Mouse (Mus musculus) thymus, postnatal 14 days (tissue): ENCODE results near the gene Kmt2a.

ENCODE experiments used
- DNase-seq: peaks from one replicate; pipeline ENCODE4 v3.0.0; 2021

Kmt2a gene

DNA sequence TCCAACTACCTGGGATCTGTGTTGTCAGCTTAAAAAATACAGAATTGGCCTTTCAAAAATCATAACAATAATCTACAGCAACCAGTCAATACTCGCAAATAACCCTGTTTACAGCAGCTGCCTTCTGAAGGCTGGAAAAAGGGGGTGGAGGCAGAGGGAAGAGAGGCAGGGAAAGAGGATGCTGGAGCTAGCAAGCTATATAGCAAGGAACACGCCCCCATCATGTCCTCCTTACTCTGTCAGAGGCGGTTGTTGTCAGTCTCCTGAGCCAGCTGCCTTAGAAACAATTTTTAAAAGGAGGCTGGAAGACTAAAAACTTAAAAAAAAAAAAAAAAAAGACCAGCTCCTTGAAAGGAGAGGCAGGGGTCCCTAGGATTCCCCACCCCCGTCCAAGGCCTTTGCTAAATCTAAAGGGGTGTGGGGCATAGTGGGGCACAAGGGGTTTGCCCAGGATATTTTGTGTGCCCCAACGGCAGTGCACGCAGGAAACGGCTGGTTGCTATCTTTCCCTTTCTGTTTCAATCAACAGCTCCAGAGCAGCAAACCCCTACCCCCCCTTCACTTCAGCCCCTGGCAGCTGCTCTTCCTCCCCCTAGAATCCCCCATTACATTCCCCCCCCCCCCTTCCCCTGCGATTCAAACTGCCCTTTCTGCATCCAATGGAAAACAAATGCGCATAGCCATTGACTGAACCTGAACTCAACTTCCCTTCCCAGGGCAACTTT is 2.2 kb downstream of the Kmt2a start:
- DNase-seq = peak; percentile 65

DNA sequence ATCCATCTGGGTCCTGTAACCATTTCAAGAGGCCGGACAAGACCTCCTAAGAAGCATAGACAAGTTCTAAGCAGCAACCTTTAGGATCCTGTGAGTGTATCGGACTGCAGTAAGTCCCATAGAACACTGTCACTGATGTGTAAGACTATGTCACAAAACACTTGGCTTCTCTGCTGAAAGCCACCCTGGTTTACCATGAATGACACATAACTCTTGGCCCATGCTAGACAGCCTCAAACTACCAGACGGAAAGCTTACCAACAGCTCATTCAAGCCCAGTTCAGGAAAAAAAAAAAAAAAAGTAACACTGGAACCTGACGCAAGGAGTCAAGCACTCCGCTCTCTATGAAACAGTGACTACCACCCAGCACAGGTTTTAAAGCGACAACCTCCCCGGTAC is 3.4 kb downstream of the Kmt2a start:
- DNase-seq = no peak

- no peak for DNase-seq
These were observed 5.6 kb downstream of the Kmt2a start for GRCm38 (mm10) chr9:44875476-44875875.

GRCm38 (mm10) chr9:44874198-44874597 is 6.9 kb downstream of the Kmt2a start:
- DNase-seq = no peak

- no peak for DNase-seq
These were observed 7.4 kb downstream of the Kmt2a start for GRCm38 (mm10) chr9:44873665-44874064.

DNA sequence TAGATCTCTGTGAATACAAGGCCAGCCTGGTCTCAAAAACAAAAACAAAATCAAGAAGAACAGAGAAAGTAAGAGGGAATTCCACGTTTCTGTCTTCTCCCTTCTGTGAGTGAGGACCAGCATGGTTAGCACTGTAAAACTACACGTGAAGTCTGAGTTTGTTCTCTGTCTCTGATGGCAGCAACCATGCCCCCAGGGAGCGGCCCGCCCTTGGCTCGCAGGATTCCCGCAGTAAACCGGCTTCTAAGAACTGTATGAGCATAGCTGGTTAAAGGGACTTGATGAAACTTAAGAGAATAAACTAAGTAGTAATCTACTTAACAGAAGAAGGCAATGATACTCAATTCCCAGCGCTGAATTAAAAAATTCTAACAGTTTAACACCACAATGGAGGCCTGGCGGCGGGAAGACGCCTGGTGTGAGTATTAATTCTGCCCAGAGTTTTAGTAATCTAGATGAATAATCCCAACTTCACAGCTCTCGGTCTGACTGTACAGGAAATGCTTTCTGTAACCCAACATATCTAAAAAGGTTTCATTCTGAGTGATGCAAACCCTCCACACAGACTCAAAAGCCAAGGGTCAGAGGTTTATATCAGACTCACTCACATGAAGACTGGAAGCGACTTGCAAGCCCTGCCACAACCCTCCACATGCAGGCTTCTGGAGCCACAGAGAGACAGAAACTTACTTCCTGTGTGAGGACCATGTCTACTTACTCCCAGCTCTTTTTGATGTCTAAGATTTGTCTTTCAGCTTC is 12.6 kb downstream of the Kmt2a start:
- peak; percentile 29 for DNase-seq

DNA sequence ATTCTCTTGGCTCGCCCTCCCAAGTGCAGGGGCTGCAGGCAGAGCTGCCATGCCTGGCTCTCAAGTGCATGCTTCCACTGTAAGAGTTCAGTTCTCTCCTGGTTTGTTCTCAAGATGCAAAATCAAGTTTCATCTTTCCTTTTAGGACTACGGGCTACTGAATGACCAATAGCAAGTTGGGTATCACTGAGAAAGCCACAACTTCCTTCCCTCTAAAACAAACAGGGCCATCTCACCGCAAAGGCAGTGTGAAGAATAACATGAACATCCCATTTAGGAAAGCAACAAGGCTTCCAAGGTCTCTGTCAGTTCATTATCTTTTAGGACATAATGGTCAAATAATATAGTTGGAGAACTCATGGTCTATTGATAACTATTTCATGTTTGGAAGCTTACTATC is 13.4 kb downstream of the Kmt2a start:
- no peak for DNase-seq

DNA sequence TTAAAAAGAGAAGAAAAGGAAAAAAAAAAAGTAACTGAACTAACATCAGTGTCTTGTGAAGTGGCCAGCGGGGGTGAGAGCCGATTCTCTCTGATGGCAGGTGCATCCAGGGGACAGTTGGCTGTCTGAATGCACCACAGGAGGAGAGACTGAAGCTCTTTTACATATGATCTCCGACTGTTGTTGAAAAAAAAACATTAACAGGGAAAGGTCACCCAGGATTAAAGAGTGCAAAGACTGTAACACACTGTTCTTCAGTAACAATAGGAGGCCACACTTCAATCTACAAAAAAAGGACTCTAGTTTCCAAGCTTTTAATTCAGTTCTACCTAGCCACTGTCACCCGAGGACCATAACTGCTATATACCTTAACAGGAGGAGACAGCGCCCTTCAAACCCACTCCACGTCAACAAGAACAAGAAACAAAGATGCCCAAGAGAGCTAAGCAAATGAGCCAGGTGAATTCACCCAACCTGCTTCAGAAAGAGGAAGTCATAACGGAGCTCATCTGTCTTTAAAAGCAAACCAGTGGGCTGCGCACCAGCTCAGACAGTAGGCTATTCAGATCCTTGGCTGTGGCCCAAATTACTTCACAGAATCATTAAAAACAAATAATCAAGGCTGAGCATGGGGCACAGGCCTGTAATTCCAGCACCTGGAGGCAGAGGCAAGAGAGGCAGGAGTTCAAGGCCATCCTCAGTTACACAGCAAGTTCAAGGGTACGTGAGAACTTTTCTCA is 14.4 kb downstream of the Kmt2a start:
- DNase-seq = no peak

GRCm38 (mm10) chr9:44861121-44861520 is 20.0 kb downstream of the Kmt2a start:
- no peak for DNase-seq

DNA sequence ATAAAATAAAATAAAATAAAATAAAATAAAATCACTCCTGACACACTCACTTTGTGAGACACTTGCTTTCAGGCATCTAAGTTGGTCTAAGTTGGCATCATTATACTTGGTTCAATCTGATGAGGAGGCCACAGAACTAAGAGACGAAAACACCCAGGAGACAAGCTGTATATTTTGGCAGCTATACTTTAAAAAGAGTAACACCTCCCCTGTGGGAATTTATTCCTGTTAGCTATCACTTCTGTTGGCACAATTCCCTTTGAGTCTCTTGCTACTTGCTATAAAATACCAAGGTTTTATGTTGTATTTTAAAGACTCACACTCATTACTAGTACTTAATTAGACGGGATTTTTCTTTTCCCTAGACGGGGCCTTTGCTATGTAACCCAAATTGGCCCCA is 22.4 kb downstream of the Kmt2a start:
- no peak for DNase-seq

DNA sequence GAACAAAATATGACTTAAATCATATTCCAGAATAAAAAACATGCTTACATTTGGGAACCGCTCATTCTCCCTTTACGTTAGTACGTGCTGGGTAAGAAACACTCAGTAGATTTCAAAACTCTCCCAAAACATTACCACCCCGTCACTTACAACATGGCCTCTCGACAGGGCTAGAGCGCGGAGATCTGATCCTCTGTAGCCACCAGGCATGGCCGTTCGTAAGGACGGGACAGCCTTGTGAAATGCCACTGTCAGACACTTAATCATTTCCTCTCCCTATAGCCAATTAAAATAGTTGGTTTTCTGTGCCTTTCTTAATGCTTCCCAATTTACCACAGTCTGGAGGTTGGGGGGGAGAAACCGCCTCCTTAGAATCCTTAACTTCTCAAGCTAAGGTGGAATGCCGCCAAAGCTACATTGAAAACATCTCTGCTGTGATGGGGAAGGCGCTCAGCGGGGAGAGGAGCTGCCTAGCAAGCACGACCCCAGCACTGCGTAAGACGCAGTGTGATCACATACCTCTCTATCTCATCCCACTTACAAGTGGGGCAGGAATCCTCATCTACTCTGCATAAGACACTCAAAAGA is 23.6 kb downstream of the Kmt2a start:
- no peak for DNase-seq

- DNase-seq = no peak
These were observed 25.9 kb downstream of the Kmt2a start for GRCm38 (mm10) chr9:44855153-44855552.

GRCm38 (mm10) chr9:44847446-44847845 is 33.6 kb downstream of the Kmt2a start:
- no peak for DNase-seq

GRCm38 (mm10) chr9:44841241-44841640 is 39.9 kb downstream of the Kmt2a start:
- DNase-seq = peak; percentile 44

DNA sequence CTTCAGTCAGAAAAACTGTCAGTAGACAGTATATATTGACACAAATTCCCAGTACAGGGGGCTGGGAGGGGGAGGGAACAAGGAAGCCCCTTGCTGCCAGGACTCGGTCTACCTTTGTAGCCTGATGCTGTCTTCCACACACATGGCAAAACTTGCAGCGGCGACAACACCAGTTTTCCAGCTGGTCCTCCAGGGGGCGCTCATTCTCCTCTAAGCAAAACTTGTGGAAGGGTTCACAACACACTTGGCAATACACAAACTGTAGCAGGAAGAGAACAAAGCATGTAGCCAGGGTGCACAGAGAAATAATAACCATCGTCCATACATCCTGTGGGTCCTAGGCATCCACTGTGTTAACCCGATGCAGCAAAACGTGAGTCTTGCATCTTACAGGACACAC is 44.7 kb downstream of the Kmt2a start:
- DNase-seq = peak; percentile 81

- no peak for DNase-seq
These were observed 48.7 kb downstream of the Kmt2a start for GRCm38 (mm10) chr9:44832356-44832755.

DNA sequence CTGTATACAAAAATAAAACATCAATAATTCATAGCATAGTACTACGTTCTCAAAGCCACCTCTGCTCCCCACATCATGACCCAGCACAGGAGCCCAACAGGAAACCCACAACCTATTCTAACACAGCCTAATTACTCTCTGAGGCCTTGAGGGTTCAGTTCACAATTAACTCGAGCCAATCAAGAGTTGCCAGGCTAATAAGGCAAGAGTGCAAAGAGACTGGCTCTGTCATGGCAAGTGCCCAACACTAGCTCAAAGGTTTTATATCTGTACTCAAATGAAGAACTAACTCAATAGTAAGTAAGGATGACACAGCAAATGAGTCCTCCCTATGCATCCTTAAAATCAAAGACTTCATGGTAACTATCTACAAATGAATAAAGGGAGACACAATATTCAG is 50.6 kb downstream of the Kmt2a start:
- DNase-seq = no peak

DNA sequence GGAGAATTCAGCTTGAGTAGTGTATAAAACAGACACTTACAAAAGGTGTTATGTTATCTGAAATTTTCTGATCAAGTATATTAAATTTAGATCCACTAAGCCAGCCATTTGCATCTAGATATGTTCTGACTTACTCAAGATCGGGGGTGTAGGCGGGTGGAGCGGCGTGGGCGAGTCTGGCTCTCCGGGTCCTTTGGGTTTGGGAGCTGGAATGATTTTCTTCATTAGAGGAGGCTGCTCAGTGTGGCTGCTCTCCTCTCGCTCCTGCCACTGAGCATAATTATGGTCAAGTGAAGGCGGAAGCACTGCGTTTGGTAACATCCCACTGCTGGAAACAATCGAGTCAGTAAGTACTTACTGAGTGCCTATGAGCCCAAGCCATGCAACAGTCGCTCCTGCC is 52.2 kb downstream of the Kmt2a start:
- no peak for DNase-seq

DNA sequence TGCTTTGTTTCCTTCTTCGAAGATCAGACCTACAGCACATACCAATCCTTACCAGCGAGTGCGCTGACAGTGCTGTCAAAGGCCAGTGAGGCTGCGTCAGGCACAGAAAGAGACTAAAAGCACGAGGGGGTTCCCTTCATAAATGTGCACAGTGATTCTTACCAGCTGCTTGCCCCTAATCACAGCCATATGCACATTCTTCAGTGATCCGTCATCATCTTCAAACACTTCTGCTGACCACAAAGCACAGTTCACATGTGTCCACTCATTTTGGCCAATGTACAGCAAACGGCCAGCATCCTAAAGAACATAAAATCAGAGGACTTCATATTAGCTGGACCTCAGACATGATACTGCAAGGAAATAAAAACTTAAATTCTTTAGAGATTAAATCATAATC is 54.4 kb downstream of the Kmt2a start:
- DNase-seq = no peak

DNA sequence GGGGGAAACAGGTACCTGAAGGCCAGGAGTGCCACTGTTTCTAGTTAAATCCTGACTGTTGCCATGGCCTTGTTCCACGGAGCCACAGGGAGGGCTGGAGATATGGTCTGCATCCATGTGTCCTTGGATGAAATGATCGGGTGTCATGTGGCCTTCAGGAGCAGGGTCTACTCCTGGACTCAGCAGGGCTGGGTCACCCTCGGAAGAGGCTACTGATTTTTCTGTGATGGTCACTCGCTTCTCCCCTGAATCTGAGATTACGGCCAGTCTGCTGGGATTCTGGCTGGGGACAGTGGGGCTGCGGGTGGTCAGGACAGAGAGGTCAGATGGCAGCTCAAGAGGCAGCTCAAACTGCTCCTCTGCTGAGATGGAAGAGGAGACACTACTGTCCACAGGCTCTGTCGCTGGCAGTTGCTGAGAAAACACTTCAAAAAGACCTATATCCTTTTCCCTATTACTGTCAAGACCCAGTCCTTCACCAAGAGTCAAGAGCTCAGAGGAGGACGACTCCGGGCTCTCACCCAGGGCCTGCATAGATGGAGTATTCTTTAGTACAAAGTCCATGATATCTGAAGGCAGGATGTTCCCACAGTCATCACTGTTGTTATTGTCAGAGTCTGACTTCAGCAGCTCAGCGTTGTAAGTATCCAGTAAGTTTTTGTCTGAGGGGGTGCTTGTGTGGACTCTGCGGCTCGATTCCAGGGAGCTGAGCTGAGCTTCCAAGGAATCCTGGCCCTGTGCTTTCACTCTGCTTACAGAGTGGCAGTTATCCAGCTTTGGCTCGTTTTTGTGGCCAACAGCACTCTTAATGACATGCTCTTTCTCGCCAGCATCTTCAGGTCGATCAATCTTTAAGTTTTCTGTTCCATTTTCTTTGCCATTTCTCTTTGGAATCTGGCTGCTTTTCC is 60.9 kb downstream of the Kmt2a start:
- no peak for DNase-seq

DNA sequence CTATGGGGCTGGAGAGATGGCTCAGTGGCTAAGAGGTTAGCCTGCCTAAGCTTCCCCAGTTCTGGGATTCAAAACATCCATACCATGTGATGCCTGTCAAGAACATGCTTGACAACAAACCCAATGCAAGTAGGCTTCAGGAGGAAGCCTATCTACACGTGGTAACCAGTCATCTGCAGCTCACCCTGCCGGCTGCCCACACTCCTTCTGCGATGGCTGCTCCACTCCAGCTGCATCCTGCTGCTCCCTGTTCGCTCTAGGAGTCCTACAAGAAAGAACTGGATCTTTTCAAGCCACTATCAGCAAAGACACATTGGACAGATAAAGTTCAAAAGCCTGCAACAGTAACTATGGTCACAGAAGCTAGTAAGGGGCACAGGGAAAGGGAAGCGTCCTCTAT is 63.6 kb downstream of the Kmt2a start:
- DNase-seq = no peak

- DNase-seq = no peak
These were observed 66.9 kb downstream of the Kmt2a start for GRCm38 (mm10) chr9:44814179-44814578.
